ENCODE assay signal across 11 mouse cellular contexts in genomic region chr9:28469419-28469818, GRCm38 (mm10).
"Had no signal": no experiment of that assay in that cellular context is flagged by ENCODE, and none has a peak within 500 bp of the region (broad histone marks: within the 10 kb centered on the region; RNA-seq: fewer than 3 reads in every experiment).

No protein-coding gene starts in this region.

- ATAC-seq: liver, postnatal 0 days; lung, postnatal 0 days; midbrain, embryonic 13.5 days; midbrain, embryonic 15.5 days had no signal

- DNase-seq: liver, postnatal 0 days; lung, adult 2 months; lung, postnatal 14 days; lung, postnatal 36 days; right cerebral cortex, postnatal 14 days; thymus, adult 18-20 months; thymus, postnatal 14 days; thymus, postnatal 36 days had no signal
